Mouse (Mus musculus) olfactory bulb, adult 2 months (tissue): ENCODE measurements around the gene Lcn2.

ENCODE experiments used
- CTCF ChIP-seq: fragments of 200-500 bp; IDR thresholded peaks from 2 replicates; pipeline ENCODE4 v1.5.1; 2012; ENCODE audit warnings: low read depth, mild to moderate bottlenecking, low read length, moderate library complexity; ENCODE audit not compliant: insufficient read depth
- POLR2A ChIP-seq: fragments of 200-500 bp; IDR thresholded peaks from 2 replicates; pipeline ENCODE4 v1.6.1; 2012; ENCODE audit warnings: mild to moderate bottlenecking, low read depth, low read length, moderate library complexity; ENCODE audit not compliant: insufficient read depth

DNA sequence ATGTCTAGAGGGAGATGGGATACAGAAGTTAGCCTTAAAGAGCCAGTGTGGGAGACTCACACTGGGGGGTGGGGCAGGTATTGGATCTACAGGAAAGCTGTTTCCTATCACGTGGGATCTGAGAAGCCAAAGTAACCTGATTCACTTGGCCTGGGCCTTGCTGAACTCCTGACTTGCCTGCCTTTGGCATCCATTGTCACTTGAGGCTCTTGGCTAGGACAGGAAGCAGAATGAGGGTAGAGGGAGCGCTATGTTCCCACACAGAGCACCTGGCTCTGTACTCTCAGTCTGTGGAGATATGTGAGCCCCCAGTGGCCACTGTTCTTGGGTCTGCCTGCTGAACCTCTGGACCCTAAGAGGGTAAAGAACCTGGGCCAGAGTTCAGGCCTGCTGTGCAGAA is 28.5 kb upstream of the Lcn2 start:
- TF ChIP-seq CTCF (no peak), POLR2A (no peak)
